Mouse (Mus musculus) kidney, postnatal 36 days (tissue): Measurements from ENCODE around the gene Erc2.

ENCODE experiments used
- DNase-seq, 2 experiments: peaks; one replicate each; pipeline ENCODE4 v3.0.0; 2021 to 2022; ENCODE audit warnings: mixed read lengths in 2 of 2

Erc2 gene

GRCm38 (mm10) chr14:28206303-28206702 lies 584.1 kb downstream of the Erc2 start:
- DNase-seq: no peak

GRCm38 (mm10) chr14:28225550-28225949 lies 603.3 kb downstream of the Erc2 start:
- DNase-seq: no peak

GRCm38 (mm10) chr14:28230563-28230962 lies 608.3 kb downstream of the Erc2 start:
- DNase-seq: no peak

- DNase-seq: no peak
Measured at GRCm38 (mm10) chr14:28231241-28231640, 609.0 kb downstream of the Erc2 start.

- DNase-seq: peak; percentile 38 to 56
Measured at GRCm38 (mm10) chr14:28238336-28239048, 616.3 kb downstream of the Erc2 start.

GRCm38 (mm10) chr14:28240111-28240510 lies 617.9 kb downstream of the Erc2 start:
- no peak for DNase-seq

- peak in 1 of 2 experiments; percentile 8 for DNase-seq
Measured at GRCm38 (mm10) chr14:28242743-28243142, 620.5 kb downstream of the Erc2 start.

GRCm38 (mm10) chr14:28243474-28243873 lies 621.2 kb downstream of the Erc2 start:
- DNase-seq: no peak

- DNase-seq: peak in 1 of 2 experiments; percentile 26
Measured at GRCm38 (mm10) chr14:28262706-28263105, 640.5 kb downstream of the Erc2 start.

GRCm38 (mm10) chr14:28267367-28267766 lies 645.1 kb downstream of the Erc2 start:
- DNase-seq: no peak

GRCm38 (mm10) chr14:28271846-28272245 lies 649.6 kb downstream of the Erc2 start:
- DNase-seq: no peak

- DNase-seq: no peak
Measured at GRCm38 (mm10) chr14:28273669-28274068, 651.4 kb downstream of the Erc2 start.

GRCm38 (mm10) chr14:28274826-28275225 lies 652.6 kb downstream of the Erc2 start:
- no peak for DNase-seq

- no peak for DNase-seq
Measured at GRCm38 (mm10) chr14:28278951-28279350, 656.7 kb downstream of the Erc2 start.

GRCm38 (mm10) chr14:28280376-28280775 lies 658.1 kb downstream of the Erc2 start:
- DNase-seq: no peak

GRCm38 (mm10) chr14:28283319-28284095 lies 661.3 kb downstream of the Erc2 start:
- peak in 1 of 2 experiments; percentile 24 for DNase-seq

- peak; percentile 50 to 68 for DNase-seq
Measured at GRCm38 (mm10) chr14:28286511-28286910, 664.3 kb downstream of the Erc2 start.

GRCm38 (mm10) chr14:28288196-28288595 lies 666.0 kb downstream of the Erc2 start:
- DNase-seq: no peak

GRCm38 (mm10) chr14:28288926-28289325 lies 666.7 kb downstream of the Erc2 start:
- DNase-seq: no peak

GRCm38 (mm10) chr14:28293921-28294320 lies 671.7 kb downstream of the Erc2 start:
- no peak for DNase-seq

- no peak for DNase-seq
Measured at GRCm38 (mm10) chr14:28295145-28295544, 672.9 kb downstream of the Erc2 start.

GRCm38 (mm10) chr14:28300095-28300494 lies 677.9 kb downstream of the Erc2 start:
- DNase-seq: no peak

GRCm38 (mm10) chr14:28301251-28301650 lies 679.0 kb downstream of the Erc2 start:
- peak in 1 of 2 experiments; percentile 14 for DNase-seq

GRCm38 (mm10) chr14:28304131-28304530 lies 681.9 kb downstream of the Erc2 start:
- peak; percentile 47 to 70 for DNase-seq
